Mouse (Mus musculus) C2C12 (cell line): ENCODE results near the gene 3110082J24Rik.

ENCODE experiments used
- CTCF ChIP-seq: IDR thresholded peaks from one replicate; pipeline ENCODE4 v1.5.1; 2011; ENCODE audit not compliant: control insufficient read depth, insufficient read depth, insufficient read length
- MAX ChIP-seq: IDR thresholded peaks from one replicate; pipeline ENCODE4 v1.6.1; 2011; ENCODE audit warnings: mild to moderate bottlenecking, control low read depth
- USF1 ChIP-seq: IDR thresholded peaks from one replicate; pipeline ENCODE4 v1.6.1; 2011; ENCODE audit warnings: low read depth, mild to moderate bottlenecking, control low read depth, moderate library complexity

DNA sequence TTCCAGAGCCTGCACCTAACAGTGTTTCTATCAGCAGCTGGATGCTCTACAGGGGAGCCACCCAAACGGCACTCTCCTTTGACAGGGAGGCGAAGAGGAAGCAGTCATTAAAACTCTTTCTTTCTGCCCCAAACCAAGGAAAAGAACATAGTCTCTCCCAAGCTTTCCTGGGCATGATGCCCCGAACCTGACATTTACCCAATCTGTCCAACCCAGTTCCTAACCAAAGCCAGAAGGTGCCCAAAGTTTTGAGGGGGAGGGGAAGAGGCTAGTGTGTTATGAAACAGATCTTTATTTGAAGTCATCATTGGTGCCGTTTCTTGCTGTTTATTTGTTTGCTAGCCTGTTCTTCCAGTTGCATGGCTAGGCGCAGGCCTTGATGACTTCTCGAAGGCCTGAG is 10.2 kb downstream of the 3110082J24Rik start:
- no peak for TF ChIP-seq CTCF
- no peak for TF ChIP-seq USF1
- no peak for TF ChIP-seq MAX
